Mouse (Mus musculus) stomach, postnatal 0 days (tissue): ENCODE data around the gene Gps2. TPM values are rescaled to one million over a fixed set of nuclear protein-coding genes. Genes with fewer than 3 reads are reported as not detected.
A peak's percentile ranks its signal among the peaks of the same experiment; 100 is the strongest.

Experiments used
- ATAC-seq: fragments of 200-750 bp; cut with Nextera tagmentation; 2 replicates; pipeline ENCODE4 v1.8.0; 2017; ENCODE audit not compliant: low FRiP score, low TSS enrichment
- DNase-seq: peaks from one replicate; pipeline ENCODE4 v3.0.0-alpha.2; 2016; ENCODE audit warnings: low spot score
- H3K27ac ChIP-seq: fragments of 300-500 bp; sonication (generic); replicated peaks from 2 replicates; pipeline ENCODE4 v1.5.1; 2014; ENCODE audit warnings: mild to moderate bottlenecking, control low read depth
- H3K27me3 ChIP-seq: fragments of 300-500 bp; sonication (generic); 2 replicates; pipeline ENCODE4 v1.6.1; 2014; ENCODE audit warnings: low read length; ENCODE audit not compliant: control insufficient read depth, insufficient read depth
- H3K36me3 ChIP-seq: fragments of 300-500 bp; sonication (generic); 2 replicates; pipeline ENCODE4 v1.6.1; 2014; ENCODE audit warnings: low read length, mixed read lengths; ENCODE audit not compliant: control insufficient read depth, insufficient read depth
- H3K4me1 ChIP-seq: fragments of 300-500 bp; sonication (generic); replicated peaks from 2 replicates; pipeline ENCODE4 v1.6.1; 2014; ENCODE audit warnings: antibody characterized with exemption; ENCODE audit not compliant: control insufficient read depth, insufficient read depth
- H3K4me2 ChIP-seq: fragments of 300-500 bp; sonication (generic); replicated peaks from 2 replicates; pipeline ENCODE4 v1.6.1; 2014; ENCODE audit warnings: low read depth, mild to moderate bottlenecking, control low read depth, moderate library complexity
- H3K4me3 ChIP-seq: fragments of 300-500 bp; sonication (generic); 2 replicates; pipeline ENCODE4 v1.5.1; 2014; ENCODE audit warnings: low read depth, low read length, control low read depth
- H3K9ac ChIP-seq: fragments of 300-500 bp; sonication (generic); 2 replicates; pipeline ENCODE4 v1.6.1; 2014; ENCODE audit warnings: mild to moderate bottlenecking, low read length, control low read depth, mixed read lengths
- H3K9me3 ChIP-seq: fragments of 300-500 bp; sonication (generic); 2 replicates; pipeline ENCODE4 v1.6.1; 2016; ENCODE audit warnings: low read length; ENCODE audit not compliant: control insufficient read depth
- CTCF ChIP-seq: IDR thresholded peaks from 2 replicates; pipeline ENCODE4 v1.5.1; 2016; ENCODE audit warnings: antibody characterized with exemption, low read depth, mild to moderate bottlenecking, moderate library complexity
- EP300 ChIP-seq: optimal IDR thresholded peaks from 2 replicates; pipeline ENCODE3; 2016; ENCODE audit warnings: antibody characterized with exemption
- whole genome bisulfite sequencing: fragments of 180-500 bp; shearing (Covaris S2); extraction: QIAGEN DNeasy Blood & Tissue Kit; methylation state at CpG from one replicate; pipeline ENCODE4 v1.1.7; 2014; 5-methylcytosine and 5-hydroxymethylcytosine counted together
- polyA plus RNA-seq: library from polyadenylated mRNA; unstranded; fragments of >200 nt; fragmentation: Nextera tagmentation; extraction: Ambion mirVana; gene quantifications from 2 replicates; pipeline ENCODE4 v1.2.1, GENCODE M21; 2015

Gps2 gene
- polyA plus RNA-seq, 1 experiment from 2014 or later, result 40.6 TPM

DNA sequence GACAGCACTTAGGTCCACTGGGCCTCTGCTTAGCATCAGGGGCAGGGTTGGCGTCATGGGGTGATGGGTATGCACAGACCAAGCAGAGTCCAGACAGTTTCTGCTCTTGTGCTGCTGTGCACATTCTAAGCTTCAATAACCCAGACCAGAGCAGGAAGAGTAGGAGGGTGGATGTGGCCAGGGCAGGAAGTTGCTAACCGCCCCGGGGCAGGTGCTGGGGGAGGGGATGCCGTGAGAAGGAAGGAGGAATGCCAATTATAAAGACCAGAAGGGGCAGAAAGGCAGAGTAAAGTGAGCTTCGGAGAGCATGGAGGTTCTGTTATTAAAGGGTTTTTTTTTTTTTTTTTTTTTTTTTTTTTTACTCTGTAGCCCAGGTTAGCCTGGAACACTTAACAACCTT lies 19.0 kb upstream of the Gps2 start:
- TF ChIP-seq CTCF (no peak), EP300 (no peak)
- Histone ChIP-seq H3K4me1 (no peaks in the 10 kb centered on the region), H3K27ac (no peak overlapping the region), H3K4me2 (no peak overlapping the region), H3K9ac (no peak overlapping the region), H3K9me3 (no peaks in the 10 kb centered on the region), H3K4me3 (no peak overlapping the region), H3K36me3 (no peaks in the 10 kb centered on the region), H3K27me3 (no peaks in the 10 kb centered on the region)
- no peak for ATAC-seq
- DNase-seq, result no peak
- 78% methylated on average over 5 of the region's 5 CpGs for WGBS

DNA sequence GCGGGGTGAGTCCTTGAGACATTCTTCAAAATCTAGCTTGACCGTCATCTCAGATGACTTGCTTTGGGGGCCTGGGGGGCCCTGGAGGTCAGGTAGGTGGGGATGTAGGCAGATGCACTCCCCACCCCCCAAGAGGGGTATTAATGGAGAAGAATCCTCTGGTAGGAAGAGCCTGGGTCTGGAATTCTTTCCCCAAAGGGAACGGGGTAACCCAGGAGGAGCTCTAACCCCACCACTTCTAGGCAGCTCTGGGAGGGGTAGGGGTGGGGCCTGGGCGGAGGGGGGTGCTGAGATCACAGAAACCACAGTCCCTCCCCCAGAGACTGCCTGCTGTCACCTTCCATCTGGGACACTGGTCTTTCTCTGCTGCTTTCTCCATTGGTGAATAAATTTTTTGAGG lies 18.4 kb upstream of the Gps2 start, which contains the start of gene Acap1:
Gene Acap1 (minus strand): TSS at position 249 of the 400 bp plus-strand sequence.
- WGBS, result 71% methylated on average over 4 of the region's 4 CpGs
- ATAC-seq, result no peak
- Histone ChIP-seq H3K9me3 (no peaks in the 10 kb centered on the region), H3K36me3 (no peaks in the 10 kb centered on the region), H3K9ac (no peak within 1 kb of the TSS), H3K4me1 (no peaks in the 10 kb centered on the region), H3K4me2 (no peak within 1 kb of the TSS), H3K27ac (no peak within 1 kb of the TSS), H3K27me3 (no peaks in the 10 kb centered on the region), H3K4me3 (no peak within 1 kb of the TSS)
- TF ChIP-seq CTCF, result no peak
- TF ChIP-seq EP300, result no peak
- DNase-seq, result no peak

DNA sequence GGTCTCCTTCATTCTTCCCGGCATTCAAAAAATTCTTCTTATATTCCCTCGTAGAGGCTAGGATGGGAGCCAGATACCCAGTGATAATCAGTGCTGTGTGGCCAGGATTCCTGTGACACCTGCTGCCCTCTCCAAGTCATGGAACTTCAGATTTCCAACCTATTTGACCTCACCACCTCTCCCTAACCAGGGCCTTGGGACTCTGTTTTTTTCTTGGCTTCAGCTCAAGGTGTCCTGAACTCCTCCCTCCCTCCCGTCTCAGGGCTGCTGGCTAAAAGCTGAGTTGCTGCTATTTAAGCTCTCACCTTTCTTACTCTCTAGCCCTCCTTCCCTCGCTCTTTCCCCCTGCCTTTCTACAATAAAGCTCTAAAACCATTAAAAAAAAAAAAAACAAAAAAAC lies 13.8 kb upstream of the Gps2 start:
- DNase-seq, result no peak
- H3K27ac ChIP-seq, result no peak overlapping the region

DNA sequence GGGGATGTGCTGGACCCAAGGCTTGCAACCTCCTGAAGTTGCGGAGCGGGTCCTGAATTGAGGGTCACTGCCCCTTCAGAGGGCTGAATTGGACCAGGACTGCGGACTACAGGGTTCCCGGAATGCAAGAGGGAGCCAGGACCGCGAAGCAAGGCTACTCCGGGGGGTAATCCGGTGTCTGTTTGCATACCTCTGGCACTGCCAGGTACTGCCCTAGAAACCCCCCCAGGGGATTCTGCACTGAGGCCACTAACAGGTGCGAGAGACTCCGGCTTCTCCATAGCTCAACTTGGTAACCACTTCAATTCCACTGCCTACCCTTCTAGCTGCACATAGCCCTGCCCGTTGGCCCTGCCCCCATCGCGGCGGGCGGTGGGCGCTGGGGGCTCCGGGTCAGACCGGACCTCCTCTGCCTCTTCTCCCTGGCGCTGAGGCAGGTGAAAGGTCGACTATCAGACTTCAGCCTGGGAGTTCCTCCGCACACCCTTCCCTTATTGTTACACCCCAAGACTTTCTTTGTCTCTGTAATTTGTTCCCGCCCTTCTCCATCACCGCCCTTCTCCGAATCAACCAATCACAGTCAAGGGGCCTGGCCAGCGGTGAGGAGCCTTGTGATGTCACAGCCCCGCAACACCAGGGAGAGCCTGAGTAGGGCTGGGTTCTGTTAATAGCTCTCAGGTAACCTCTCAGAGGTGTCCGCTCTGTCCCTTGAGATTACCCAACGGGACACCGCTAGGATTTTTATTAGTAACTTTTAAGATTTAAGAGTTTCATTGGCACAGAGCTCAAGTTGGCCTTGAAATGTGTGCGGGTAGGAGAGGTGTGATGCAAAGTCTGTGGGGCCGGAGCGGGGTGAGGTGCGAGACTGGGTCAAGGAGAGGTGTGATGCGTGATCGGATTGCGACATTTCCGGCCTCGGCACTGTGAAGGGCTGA lies 12.9 kb upstream of the Gps2 start, which contains the start of the genes 2810408A11Rik and Neurl4:
Gene 2810408A11Rik (minus strand): TSS at position 517 of the 935 bp plus-strand sequence.
Gene Neurl4 (plus strand): TSS at position 602 of the 935 bp plus-strand sequence.
- Histone ChIP-seq H3K4me2 (peak within 1 kb of the TSS; percentile 95), H3K36me3 (peaks cover 8% of the 10 kb centered on the region; the same call in 1 of the 2 replicates), H3K4me1 (peaks cover 4% of the 10 kb centered on the region; the same call in 1 of the 2 replicates), H3K9me3 (no peaks in the 10 kb centered on the region), H3K9ac (peak within 1 kb of the TSS; percentile 84), H3K27ac (peak within 1 kb of the TSS; percentile 98), H3K4me3 (peak within 1 kb of the TSS; percentile 79), H3K27me3 (no peaks in the 10 kb centered on the region)
- WGBS, result under 1% methylated on average over 31 of the region's 38 CpGs
- ATAC-seq, result peak; percentile 94
- DNase-seq, result peak; percentile 93
- peak; percentile 78 for TF ChIP-seq EP300
- TF ChIP-seq CTCF, result no peak

More for the DNA sequence above, 13.8 kb upstream of the Gps2 start:
- H3K9me3 ChIP-seq, result no peaks in the 10 kb centered on the region
- H3K9ac ChIP-seq, result no peak overlapping the region; the same call in 1 of the 2 replicates
- 23% methylated on average over 4 of the region's 4 CpGs for WGBS
- H3K36me3 ChIP-seq, result 0 out of 2 replicates have a peak, but pooled peaks cover 6% of the 10 kb centered on the region
- peak overlapping the region; percentile 79; the same call in 1 of the 2 replicates for H3K4me3 ChIP-seq
- peak overlapping the region; percentile 95 for H3K4me2 ChIP-seq
- peaks cover 4% of the 10 kb centered on the region; the same call in 1 of the 2 replicates for H3K4me1 ChIP-seq
- H3K27me3 ChIP-seq, result no peaks in the 10 kb centered on the region
- no peak for ATAC-seq
- TF ChIP-seq CTCF (no peak), EP300 (no peak)

DNA sequence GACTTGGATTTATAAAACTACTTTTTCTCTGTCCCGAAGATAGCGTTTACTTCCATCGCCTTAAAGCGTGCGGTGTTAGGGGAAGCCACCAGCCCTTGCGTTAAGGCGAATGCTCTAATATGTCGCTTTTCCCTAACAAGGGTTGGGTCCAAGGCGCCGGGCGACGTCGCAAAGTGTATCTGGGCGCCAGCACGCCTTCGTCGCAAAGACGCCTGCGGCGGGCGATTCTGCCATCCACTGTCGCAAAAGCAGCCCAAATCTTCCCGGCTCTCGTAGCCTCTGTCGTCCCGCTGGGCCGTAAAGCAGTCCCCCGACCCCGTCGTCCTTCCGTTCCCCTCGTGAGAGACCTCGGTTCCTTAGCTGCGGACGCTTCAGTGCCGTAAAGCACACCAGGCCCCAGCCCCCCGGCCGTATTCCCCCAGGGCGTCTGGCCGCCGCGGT lies 12.3 kb upstream of the Gps2 start:
- Histone ChIP-seq H3K27me3 (no peaks in the 10 kb centered on the region), H3K4me3 (peak overlapping the region; percentile 79), H3K27ac (peak overlapping the region; percentile 98), H3K4me1 (peaks cover 4% of the 10 kb centered on the region; the same call in 1 of the 2 replicates), H3K9ac (peak overlapping the region; percentile 84), H3K4me2 (peak overlapping the region; percentile 95), H3K9me3 (no peaks in the 10 kb centered on the region), H3K36me3 (peaks cover 15% of the 10 kb centered on the region)
- TF ChIP-seq EP300 (no peak), CTCF (no peak)
- ATAC-seq (peak; percentile 82), DNase-seq (peak; percentile 95)
- under 1% methylated on average over 42 of the region's 42 CpGs for WGBS
